Mouse (Mus musculus) thymus, adult 2 months (tissue): ENCODE results near the gene Cad.
"Not testable (repeated sequence)": the region's sequence is repeated elsewhere in the genome, so short reads cannot be mapped to it uniquely, and the experiment has no call there.

Experiments used
- CTCF ChIP-seq: fragments of 200-500 bp; IDR thresholded peaks from 2 replicates; pipeline ENCODE4 v1.5.1; 2012; ENCODE audit warnings: mild to moderate bottlenecking, control low read depth, low read length, moderate library complexity, borderline replicate concordance; ENCODE audit not compliant: control insufficient read depth, poor library complexity, insufficient read depth; ENCODE audit errors: extremely low read depth
- POLR2A ChIP-seq: fragments of 200-500 bp; IDR thresholded peaks from 2 replicates; pipeline ENCODE4 v1.6.1; 2012; ENCODE audit warnings: mild to moderate bottlenecking, low read length, control low read depth, moderate library complexity; ENCODE audit not compliant: control insufficient read depth, poor library complexity, insufficient read depth; ENCODE audit errors: extremely low read depth

DNA sequence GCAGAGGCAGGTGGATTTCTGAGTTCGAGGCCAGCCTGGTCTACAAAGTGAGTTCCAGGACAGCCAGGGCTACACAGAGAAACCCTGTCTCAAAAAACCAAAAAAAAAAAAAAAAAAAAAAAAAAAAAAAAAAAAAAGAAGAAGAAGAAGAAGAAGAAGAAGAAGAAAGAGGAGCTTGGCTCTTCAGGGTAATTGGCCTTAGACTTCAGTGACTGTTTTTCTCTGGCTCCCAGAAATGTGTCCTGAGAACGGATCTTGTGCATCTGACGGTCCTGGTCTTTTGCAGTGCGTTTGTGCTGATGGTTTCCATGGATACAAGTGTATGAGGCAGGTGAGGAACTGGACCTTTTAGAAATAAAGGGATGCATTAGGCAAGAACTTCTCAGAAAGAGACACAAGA, 852 bp upstream of the Cad start:
- not testable (repeated sequence) for TF ChIP-seq CTCF, POLR2A
